Mouse (Mus musculus) myocyte (in vitro differentiated cells): ENCODE measurements at regions not wholly inside any gene's neighbourhood (a gene's known extent, or its start where the extent isn't known, plus 50 kb on each side); places are given as distances from the start of the nearest gene placed in this dataset.

Source experiments
- H3K27me3 ChIP-seq: one replicate; pipeline ENCODE4 v1.6.1; 2011; ENCODE audit not compliant: control insufficient read depth, insufficient read depth, insufficient read length
- H3K36me3 ChIP-seq: one replicate; pipeline ENCODE4 v1.6.1; 2011; ENCODE audit not compliant: control insufficient read depth, insufficient read depth
- H3K4me2 ChIP-seq: one replicate; pipeline ENCODE4 v1.6.1; 2011; ENCODE audit warnings: low read depth, control low read depth
- H3K4me3 ChIP-seq: one replicate; pipeline ENCODE4 v1.5.1; 2011; ENCODE audit warnings: mild to moderate bottlenecking, control low read depth, moderate library complexity
- H3K79me2 ChIP-seq: one replicate; pipeline ENCODE4 v1.6.1; 2011; ENCODE audit not compliant: control insufficient read depth, insufficient read depth
- H3ac ChIP-seq: one replicate; pipeline ENCODE4 v1.6.1; 2011; ENCODE audit not compliant: control insufficient read depth, insufficient read length
- CEBPB ChIP-seq: IDR thresholded peaks from 2 replicates; pipeline ENCODE4 v1.6.1; 2011; ENCODE audit warnings: mild to moderate bottlenecking, moderate library complexity; ENCODE audit not compliant: poor library complexity, insufficient read depth, severe bottlenecking
- E2F4 ChIP-seq: IDR thresholded peaks from one replicate; pipeline ENCODE4 v1.6.1; 2011; ENCODE audit warnings: mild to moderate bottlenecking, control low read depth, moderate library complexity; ENCODE audit not compliant: insufficient read depth
- MAX ChIP-seq: IDR thresholded peaks from one replicate; pipeline ENCODE4 v1.6.1; 2011; ENCODE audit warnings: low read depth, mild to moderate bottlenecking, control low read depth
- MYOD1 ChIP-seq, 3 experiments: IDR thresholded peaks; one replicate each; pipeline ENCODE4 v1.6.1; 2011; ENCODE audit warnings: control low read depth in 2 of 3, low read depth in 2 of 3, mild to moderate bottlenecking in 2 of 3, moderate library complexity in 1 of 3; ENCODE audit not compliant: insufficient read length in 2 of 3, control insufficient read depth in 1 of 3
- MYOG ChIP-seq, 3 experiments: IDR thresholded peaks; one replicate each; pipeline ENCODE4 v1.6.1; 2011; ENCODE audit warnings: control low read depth in 2 of 3, low read depth in 2 of 3, mild to moderate bottlenecking in 2 of 3; ENCODE audit not compliant: insufficient read length in 2 of 3, control insufficient read depth in 1 of 3, insufficient read depth in 1 of 3
- POLR2A ChIP-seq: IDR thresholded peaks from one replicate; pipeline ENCODE4 v1.6.1; 2011; ENCODE audit warnings: low read depth, mild to moderate bottlenecking, control low read depth, moderate library complexity; ENCODE audit not compliant: insufficient read length
- POLR2AphosphoS2 ChIP-seq: IDR thresholded peaks from one replicate; pipeline ENCODE4 v1.6.1; 2011; ENCODE audit warnings: low read depth, control low read depth; ENCODE audit not compliant: insufficient read length
- REST ChIP-seq: IDR thresholded peaks from one replicate; pipeline ENCODE4 v1.6.1; 2011; ENCODE audit warnings: mild to moderate bottlenecking, control low read depth, moderate library complexity; ENCODE audit not compliant: insufficient read depth, insufficient read length
- SRF ChIP-seq: IDR thresholded peaks from one replicate; pipeline ENCODE4 v1.6.1; 2011; ENCODE audit warnings: low read depth; ENCODE audit not compliant: control insufficient read depth, insufficient read length
- TCF12 ChIP-seq: IDR thresholded peaks from one replicate; pipeline ENCODE4 v1.6.1; 2011; ENCODE audit warnings: mild to moderate bottlenecking, control low read depth; ENCODE audit not compliant: poor library complexity, insufficient read depth, severe bottlenecking
- TCF3 ChIP-seq: IDR thresholded peaks from one replicate; pipeline ENCODE4 v1.6.1; 2011; ENCODE audit warnings: low read depth, control low read depth; ENCODE audit not compliant: insufficient read length
- USF1 ChIP-seq: IDR thresholded peaks from one replicate; pipeline ENCODE4 v1.6.1; 2011; ENCODE audit warnings: low read depth, mild to moderate bottlenecking, control low read depth, moderate library complexity

- Histone ChIP-seq H3K79me2 (no peaks in the 10 kb centered on the region), H3K4me2 (no peak overlapping the region), H3ac (no peak overlapping the region), H3K36me3 (no peaks in the 10 kb centered on the region), H3K4me3 (no peak overlapping the region), H3K27me3 (no peaks in the 10 kb centered on the region)
- no peak for TF ChIP-seq POLR2A
- TF ChIP-seq E2F4: no peak
- no peak for TF ChIP-seq TCF3
- no peak for TF ChIP-seq MYOD1 (IDR thresholded peaks at IDR 0.05; ENCODE audit: control insufficient read depth in 1 of 3, insufficient read length in 2 of 3, low read depth in 2 of 3)
- TF ChIP-seq MYOG (IDR thresholded peaks at IDR 0.05; ENCODE audit: control insufficient read depth in 1 of 3, insufficient read depth in 1 of 3, insufficient read length in 2 of 3, low read depth in 2 of 3): no peak
- no peak for TF ChIP-seq CEBPB
- no peak for TF ChIP-seq SRF
- no peak for TF ChIP-seq REST
- no peak for TF ChIP-seq MAX
- TF ChIP-seq USF1: no peak
- TF ChIP-seq POLR2AphosphoS2: no peak
- no peak for TF ChIP-seq TCF12
Observed at GRCm38 (mm10) chr6:118302783-118303350, 105.3 kb upstream of the Ret start.

GRCm38 (mm10) chr6:118301880-118302782, 104.6 kb upstream of the Ret start:
- Histone ChIP-seq H3K4me2 (no peak overlapping the region), H3K79me2 (no peaks in the 10 kb centered on the region), H3K27me3 (no peaks in the 10 kb centered on the region), H3ac (no peak overlapping the region), H3K4me3 (no peak overlapping the region), H3K36me3 (no peaks in the 10 kb centered on the region)
- no peak for TF ChIP-seq E2F4
- no peak for TF ChIP-seq MYOD1 (IDR thresholded peaks at IDR 0.05; ENCODE audit: control insufficient read depth in 1 of 3, insufficient read length in 2 of 3, low read depth in 2 of 3)
- TF ChIP-seq REST: no peak
- TF ChIP-seq TCF3: no peak
- no peak for TF ChIP-seq CEBPB
- no peak for TF ChIP-seq POLR2AphosphoS2

- Histone ChIP-seq H3ac (no peak overlapping the region), H3K36me3 (no peaks in the 10 kb centered on the region), H3K4me3 (no peak overlapping the region), H3K27me3 (peaks cover 4% of the 10 kb centered on the region), H3K4me2 (no peak overlapping the region), H3K79me2 (no peaks in the 10 kb centered on the region)
- TF ChIP-seq MYOD1 (IDR thresholded peaks at IDR 0.05; ENCODE audit: control insufficient read depth in 1 of 3, insufficient read length in 2 of 3, low read depth in 2 of 3) (no peak), POLR2AphosphoS2 (no peak), SRF (no peak), MYOG (IDR thresholded peaks at IDR 0.05; ENCODE audit: control insufficient read depth in 1 of 3, insufficient read depth in 1 of 3, insufficient read length in 2 of 3, low read depth in 2 of 3) (no peak), TCF3 (no peak), MAX (no peak), USF1 (no peak), CEBPB (no peak), REST (no peak), TCF12 (no peak), E2F4 (no peak), POLR2A (no peak)
Observed at GRCm38 (mm10) chr6:118300781-118301180, 103.3 kb upstream of the Ret start.

- H3ac ChIP-seq: no peak overlapping the region
- H3K27me3 ChIP-seq: peaks cover 8% of the 10 kb centered on the region
- no peaks in the 10 kb centered on the region for H3K79me2 ChIP-seq
- H3K4me3 ChIP-seq: no peak overlapping the region
- no peak overlapping the region for H3K4me2 ChIP-seq
- TF ChIP-seq POLR2AphosphoS2 (no peak), REST (no peak), POLR2A (no peak), CEBPB (no peak), SRF (no peak), TCF12 (no peak), TCF3 (no peak), USF1 (no peak), E2F4 (no peak), MYOG (IDR thresholded peaks at IDR 0.05; ENCODE audit: control insufficient read depth in 1 of 3, insufficient read depth in 1 of 3, insufficient read length in 2 of 3, low read depth in 2 of 3) (no peak), MAX (no peak), MYOD1 (IDR thresholded peaks at IDR 0.05; ENCODE audit: control insufficient read depth in 1 of 3, insufficient read length in 2 of 3, low read depth in 2 of 3) (no peak)
- H3K36me3 ChIP-seq: no peaks in the 10 kb centered on the region
Observed at GRCm38 (mm10) chr6:118297576-118297975, 100.1 kb upstream of the Ret start.
